Comparison of ENCODE assay signal across 8 mouse cellular contexts in the genomic region with DNA sequence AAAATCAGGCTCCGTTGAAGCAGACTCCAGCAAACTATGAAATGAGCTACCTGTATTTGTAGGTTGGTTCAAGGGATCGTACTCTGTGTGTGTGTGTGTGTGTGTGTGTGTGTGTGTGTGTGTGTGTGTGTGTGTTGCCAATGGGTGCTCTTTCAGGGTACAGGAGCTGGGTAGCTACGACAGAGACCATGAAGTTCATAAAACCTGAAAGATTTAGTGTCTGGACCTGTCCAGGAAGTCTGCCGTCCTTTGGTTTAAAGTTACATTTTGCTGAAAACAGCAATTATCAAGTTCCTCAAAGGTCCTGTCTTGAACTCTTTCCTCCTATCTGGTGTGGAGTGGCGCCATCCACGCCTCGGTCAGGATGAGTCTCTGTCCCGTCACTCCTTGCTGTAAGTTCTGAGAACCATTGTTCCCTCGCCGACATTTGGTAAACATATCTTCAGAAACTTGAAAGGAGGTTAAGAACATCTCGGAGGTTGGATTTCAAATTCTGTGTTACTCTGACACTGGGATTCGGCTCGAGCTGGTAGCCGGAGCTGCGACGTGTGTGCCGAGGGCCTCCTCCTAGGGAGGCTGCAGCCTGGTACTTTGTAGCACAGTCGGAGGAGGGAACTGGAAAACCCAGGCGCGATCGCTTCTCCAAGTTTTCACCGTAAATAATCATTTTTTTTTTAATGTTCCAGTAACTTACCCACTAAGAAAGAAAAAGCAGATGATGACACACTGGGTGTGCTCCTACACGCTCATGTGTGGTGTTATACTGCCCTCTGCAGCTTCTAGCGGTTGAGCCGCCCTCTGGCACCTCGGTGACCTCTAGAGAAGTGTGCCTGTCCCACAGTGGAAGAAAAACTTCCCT.
DNase-seq lines count a peak whose midpoint lies in the region; ATAC-seq lines count a peak whose summit lies in the region.

No protein-coding gene starts in this region.

- ATAC-seq in heart, embryonic 13.5 days (ENCODE audit: extremely low read depth, insufficient number of reproducible peaks, low FRiP score, low TSS enrichment) = peak; percentile 32; the same call in 1 of the 2 replicates
- ATAC-seq in stomach, embryonic 15.5 days (ENCODE audit: insufficient read depth, low FRiP score, low read depth) = peak; percentile 67; the same call in 1 of the 2 replicates

- H3K4me1 ChIP-seq in forebrain, embryonic 10.5 days = peaks cover 5% of the 10 kb centered on the region; the same call in 1 of the 2 replicates
- peaks cover 30% of the 10 kb centered on the region for H3K4me1 ChIP-seq in heart, embryonic 13.5 days
- 0 out of 2 replicates have a peak, but pooled peaks cover 6% of the 10 kb centered on the region for H3K4me1 ChIP-seq in stomach, embryonic 15.5 days

- no peaks in the 10 kb centered on the region for H3K36me3 ChIP-seq in forebrain, embryonic 10.5 days (replicated peaks)
- H3K36me3 ChIP-seq in heart, embryonic 13.5 days = no peaks in the 10 kb centered on the region
- no peaks in the 10 kb centered on the region for H3K36me3 ChIP-seq in stomach, embryonic 15.5 days

- peak overlapping the region; percentile 79 for H3K9ac ChIP-seq in heart, embryonic 13.5 days
- no peak overlapping the region for H3K9ac ChIP-seq in stomach, embryonic 15.5 days

- WGBS in forebrain, embryonic 10.5 days = 61% methylated on average over 26 of the region's 26 CpGs
- WGBS in heart, embryonic 13.5 days = 32% methylated on average over 26 of the region's 26 CpGs
- WGBS in stomach, embryonic 15.5 days = 37% methylated on average over 26 of the region's 26 CpGs

- no peak overlapping the region for H3K4me3 ChIP-seq in forebrain, embryonic 10.5 days
- H3K4me3 ChIP-seq in heart, embryonic 13.5 days = peak overlapping the region; percentile 45
- peak overlapping the region; percentile 25; the same call in 1 of the 2 replicates for H3K4me3 ChIP-seq in stomach, embryonic 15.5 days (replicated peaks)

- H3K27ac ChIP-seq in forebrain, embryonic 10.5 days = no peak overlapping the region
- peak overlapping the region; percentile 84 for H3K27ac ChIP-seq in heart, embryonic 13.5 days (replicated peaks)
- H3K27ac ChIP-seq in stomach, embryonic 15.5 days = peak overlapping the region; percentile 51; the same call in 1 of the 2 replicates

- DNase-seq in 3T3-L1 (ENCODE audit: low read depth, low spot score) (peak; percentile 86), R1 (ENCODE audit: low read depth, low spot score) (peak; percentile 56)
- peak; percentile 42 for DNase-seq in forebrain, embryonic 10.5 days (ENCODE audit: extremely low spot score, low spot score)
- peak; percentile 85 for DNase-seq in kidney, postnatal 10 days
- peak; percentile 74 for DNase-seq in lung, postnatal 14 days
- DNase-seq in thymus, postnatal 10 days (ENCODE audit: low spot score in 2 of 2) = no peak

- peak overlapping the region; percentile 63 for H3K4me2 ChIP-seq in heart, embryonic 13.5 days
- H3K4me2 ChIP-seq in stomach, embryonic 15.5 days = peak overlapping the region; percentile 41

- no peaks in the 10 kb centered on the region for H3K27me3 ChIP-seq in forebrain, embryonic 10.5 days (ENCODE audit: poor library complexity, severe bottlenecking)
- H3K27me3 ChIP-seq in heart, embryonic 13.5 days (replicated peaks) = no peaks in the 10 kb centered on the region
- H3K27me3 ChIP-seq in stomach, embryonic 15.5 days (replicated peaks) = no peaks in the 10 kb centered on the region

- no peaks in the 10 kb centered on the region for H3K9me3 ChIP-seq in forebrain, embryonic 10.5 days
- H3K9me3 ChIP-seq in heart, embryonic 13.5 days = no peaks in the 10 kb centered on the region
- no peaks in the 10 kb centered on the region for H3K9me3 ChIP-seq in stomach, embryonic 15.5 days

Comparison
In these comparisons a context has a peak if more than half of its experiments do, and no peak if none do; other contexts are left out.
1. DNase-seq: peak in 3T3-L1 (single experiment), R1 (single experiment), forebrain, embryonic 10.5 days (single experiment), kidney, postnatal 10 days (single experiment) and lung, postnatal 14 days (single experiment); none in thymus, postnatal 10 days (0 of 2).